Mouse (Mus musculus) small intestine, adult 2 months (tissue): ENCODE measurements around the gene Bves. TPM values are rescaled to one million over a fixed set of nuclear protein-coding genes. Genes with fewer than 3 reads are reported as not detected.

Source experiments
- H3K27ac ChIP-seq: fragments of 200-500 bp; 2 replicates; pipeline ENCODE4 v1.5.1; 2012; ENCODE audit warnings: low read depth, low read length, control low read depth, inconsistent platforms; ENCODE audit not compliant: insufficient read depth
- H3K27me3 ChIP-seq: fragments of 200-500 bp; 2 replicates; pipeline ENCODE4 v1.6.1; 2012; ENCODE audit warnings: mild to moderate bottlenecking, moderate library complexity, low read length, inconsistent platforms; ENCODE audit not compliant: control insufficient read depth, insufficient read depth
- H3K36me3 ChIP-seq: fragments of 200-500 bp; 2 replicates; pipeline ENCODE4 v1.6.1; 2012; ENCODE audit warnings: mild to moderate bottlenecking, low read length, control low read depth, inconsistent platforms; ENCODE audit not compliant: control insufficient read depth, insufficient read depth
- H3K4me1 ChIP-seq: fragments of 200-500 bp; 2 replicates; pipeline ENCODE4 v1.6.1; 2012; ENCODE audit warnings: low read length, inconsistent platforms, mixed read lengths; ENCODE audit not compliant: control insufficient read depth, insufficient read depth, insufficient read length
- H3K4me3 ChIP-seq: fragments of 200-500 bp; 2 replicates; pipeline ENCODE4 v1.5.1; 2012; ENCODE audit warnings: low read depth, mild to moderate bottlenecking, control low read depth, inconsistent platforms, low read length, moderate library complexity
- CTCF ChIP-seq: fragments of 200-500 bp; IDR thresholded peaks from 2 replicates; pipeline ENCODE4 v1.5.1; 2012; ENCODE audit warnings: low read depth, mild to moderate bottlenecking, control low read depth, inconsistent platforms, low read length, moderate library complexity, mixed read lengths; ENCODE audit not compliant: insufficient replicate concordance, insufficient read length; ENCODE audit errors: extremely low read depth
- POLR2A ChIP-seq: fragments of 200-500 bp; IDR thresholded peaks from 2 replicates; pipeline ENCODE4 v1.6.1; 2012; ENCODE audit warnings: low read depth, mild to moderate bottlenecking, control low read depth, inconsistent platforms, low read length, moderate library complexity
- WGBS: fragments of 180-500 bp; shearing (Covaris S2); methylation state at CpG from one replicate; pipeline ENCODE4 v1.1.7; 2018; 5-methylcytosine and 5-hydroxymethylcytosine counted together
- polyA plus RNA-seq: library from polyadenylated mRNA; depleted of rRNA; stranded (reverse); fragments of >200 nt; gene quantifications from 2 replicates; pipeline ENCODE4 v1.2.3, GENCODE M21; 2012; rRNA removed

The Bves gene
- polyA plus RNA-seq, 1 experiment = 0.55 TPM

GRCm38 (mm10) chr10:45382637-45382958 is 47.0 kb downstream of the Bves start:
- no peak overlapping the region for H3K27ac ChIP-seq
- H3K36me3 ChIP-seq = no peaks in the 10 kb centered on the region
- TF ChIP-seq POLR2A (no peak), CTCF (no peak)
- H3K4me1 ChIP-seq = no peaks in the 10 kb centered on the region
- H3K27me3 ChIP-seq = no peaks in the 10 kb centered on the region
- WGBS = 44% methylated on average over 3 of the region's 3 CpGs
- no peak overlapping the region for H3K4me3 ChIP-seq

DNA sequence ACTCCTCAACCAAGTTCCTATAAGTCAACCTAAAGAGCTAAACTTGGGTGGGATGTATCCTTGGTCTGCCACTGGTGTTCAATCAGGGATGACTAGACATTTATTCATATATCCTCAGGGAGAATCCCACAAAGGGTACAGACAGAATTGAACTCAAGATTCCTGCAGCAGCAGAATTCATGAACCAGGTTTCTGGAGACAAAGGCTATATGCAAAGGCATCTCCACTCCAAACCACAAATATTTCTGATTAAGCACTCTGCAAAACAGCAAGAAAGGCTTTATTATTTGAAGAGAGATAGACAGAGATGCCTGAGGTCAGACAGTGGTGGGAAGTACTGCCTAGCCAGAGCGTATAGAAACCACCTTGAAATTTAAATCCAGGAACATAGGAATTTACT is 62.6 kb downstream of the Bves start:
- WGBS = 61% methylated on average over 1 of the region's 1 CpGs
- Histone ChIP-seq H3K36me3 (no peaks in the 10 kb centered on the region), H3K4me1 (no peaks in the 10 kb centered on the region), H3K4me3 (no peak overlapping the region), H3K27ac (no peak overlapping the region), H3K27me3 (no peaks in the 10 kb centered on the region)
- no peak for TF ChIP-seq POLR2A
- no peak for TF ChIP-seq CTCF

- no peak overlapping the region for H3K27ac ChIP-seq
- no peaks in the 10 kb centered on the region for H3K4me1 ChIP-seq
- TF ChIP-seq POLR2A (no peak), CTCF (no peak)
- H3K27me3 ChIP-seq = no peaks in the 10 kb centered on the region
- no peaks in the 10 kb centered on the region for H3K36me3 ChIP-seq
- WGBS = 76% methylated on average over 7 of the region's 7 CpGs
- H3K4me3 ChIP-seq = no peak overlapping the region
Observed at GRCm38 (mm10) chr10:45399702-45400243, 64.2 kb downstream of the Bves start.

DNA sequence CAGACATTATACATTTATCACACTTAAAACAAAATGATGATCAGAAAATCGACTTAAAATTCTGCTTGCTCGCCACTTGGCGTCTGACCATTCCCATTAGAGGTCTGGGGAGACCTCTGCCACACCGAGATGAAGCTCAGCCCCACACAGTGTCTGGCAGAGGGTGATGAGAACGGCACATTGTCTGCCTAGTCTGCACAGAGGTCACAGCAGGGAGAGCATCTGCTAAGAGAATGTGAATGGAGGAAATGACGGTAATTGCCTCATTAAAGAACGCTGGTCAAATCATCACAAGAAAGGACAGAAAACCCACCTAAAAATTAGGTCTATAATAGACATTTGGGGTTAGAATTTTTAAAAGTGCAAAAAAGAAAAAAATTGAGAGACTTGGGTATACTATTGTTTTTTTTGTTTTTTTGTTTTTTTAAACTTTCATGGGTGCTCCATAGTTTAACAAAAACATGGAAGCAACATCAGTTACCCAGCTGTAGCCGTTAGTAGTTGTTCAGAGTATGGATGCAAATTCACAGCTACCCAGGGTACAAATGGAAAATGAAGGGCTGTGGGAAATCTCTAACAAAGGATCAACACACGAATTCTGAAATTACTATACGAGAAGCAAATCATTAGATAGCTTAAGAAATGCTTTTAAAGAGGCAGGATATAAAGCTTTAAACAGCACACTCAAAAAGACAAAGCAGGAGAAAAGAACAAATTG is 75.2 kb downstream of the Bves start:
- TF ChIP-seq CTCF (no peak), POLR2A (no peak)
- WGBS = 68% methylated on average over 10 of the region's 10 CpGs

DNA sequence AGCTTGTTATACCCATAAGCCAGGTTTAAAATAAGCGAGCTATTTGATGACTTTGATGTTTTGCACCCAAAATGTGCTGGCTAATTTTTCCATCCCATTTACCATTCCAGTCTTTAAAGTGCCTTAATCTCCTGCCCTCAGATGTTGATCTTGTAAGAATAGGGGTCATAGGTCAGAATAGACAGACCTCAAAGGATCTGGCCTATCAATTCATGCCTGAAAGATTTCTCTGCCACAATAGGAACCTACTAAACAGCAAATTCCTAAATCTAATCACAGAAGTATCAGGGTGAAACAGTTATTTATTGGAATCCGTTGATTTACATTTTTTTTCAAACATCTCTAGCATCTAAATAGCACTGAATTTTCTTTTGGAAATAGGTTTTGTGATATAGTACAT is 76.2 kb downstream of the Bves start:
- TF ChIP-seq POLR2A (no peak), CTCF (no peak)
- Histone ChIP-seq H3K4me1 (no peaks in the 10 kb centered on the region), H3K27ac (no peak overlapping the region), H3K27me3 (no peaks in the 10 kb centered on the region; the same call in 1 of the 2 replicates), H3K4me3 (no peak overlapping the region), H3K36me3 (no peaks in the 10 kb centered on the region)
- 64% methylated on average over 2 of the region's 2 CpGs for WGBS

More for the DNA sequence above, 75.2 kb downstream of the Bves start:
- no peak overlapping the region for H3K4me3 ChIP-seq
- H3K4me1 ChIP-seq = no peaks in the 10 kb centered on the region
- H3K36me3 ChIP-seq = no peaks in the 10 kb centered on the region
- H3K27me3 ChIP-seq = no peaks in the 10 kb centered on the region; the same call in 1 of the 2 replicates
- H3K27ac ChIP-seq = no peak overlapping the region

DNA sequence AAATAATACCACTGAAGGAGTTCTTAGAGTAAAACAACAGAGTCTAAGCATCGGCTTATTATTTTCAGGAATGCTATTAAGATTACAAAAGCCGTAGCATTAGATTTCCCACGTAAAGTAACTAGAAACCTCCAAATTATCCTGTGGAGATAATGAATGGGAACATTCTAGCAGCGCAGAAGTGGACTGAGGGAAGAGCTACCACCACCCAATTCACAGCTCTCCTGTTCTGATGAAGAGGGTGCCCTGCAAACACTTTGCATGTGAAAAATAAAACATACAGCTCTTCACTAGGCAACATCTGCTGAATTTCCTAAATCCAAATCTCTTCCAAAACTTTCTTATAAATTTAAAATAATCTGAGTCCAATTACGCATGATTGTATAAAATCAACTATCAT is 76.6 kb downstream of the Bves start:
- no peaks in the 10 kb centered on the region; the same call in 1 of the 2 replicates for H3K27me3 ChIP-seq
- TF ChIP-seq CTCF = no peak
- no peak for TF ChIP-seq POLR2A
- H3K36me3 ChIP-seq = no peaks in the 10 kb centered on the region
- 85% methylated on average over 5 of the region's 5 CpGs for WGBS
- no peak overlapping the region for H3K4me3 ChIP-seq
- H3K27ac ChIP-seq = no peak overlapping the region
- no peaks in the 10 kb centered on the region for H3K4me1 ChIP-seq

Other genes starting within 250 kb of the Bves start
- not detected in 2 replicates for gene Popdc3, start 157.7 kb upstream of the Bves start, polyA plus RNA-seq
- gene Lin28b, start 150.6 kb downstream of the Bves start, polyA plus RNA-seq = not detected in 2 replicates
- 4.4 and 9.5 TPM in 2 replicates for gene Hace1, start 242.1 kb downstream of the Bves start, polyA plus RNA-seq